Mouse (Mus musculus): ENCODE data around the gene Zranb3.
"Not testable (repeated sequence)": the region's sequence is repeated elsewhere in the genome, so short reads cannot be mapped to it uniquely, and the experiment has no call there.

The Zranb3 gene

GRCm38 (mm10) chr1:128058625-128059024 lies 44.2 kb downstream of the Zranb3 start:
- DNase-seq: no peak

- no peak for DNase-seq
Observed at GRCm38 (mm10) chr1:128057269-128057668, 45.6 kb downstream of the Zranb3 start.

- no peak for DNase-seq
Observed at GRCm38 (mm10) chr1:128046920-128047319, 55.9 kb downstream of the Zranb3 start.

GRCm38 (mm10) chr1:128046455-128046854 lies 56.4 kb downstream of the Zranb3 start:
- DNase-seq: no peak

- no peak for DNase-seq
Observed at GRCm38 (mm10) chr1:128044181-128044580, 58.7 kb downstream of the Zranb3 start.

- peak in 1 of 2 experiments; percentile 3 for DNase-seq
Observed at GRCm38 (mm10) chr1:128036296-128036695, 66.6 kb downstream of the Zranb3 start.

GRCm38 (mm10) chr1:128032123-128032522 lies 70.7 kb downstream of the Zranb3 start:
- no peak for DNase-seq

- no peak for DNase-seq
Observed at GRCm38 (mm10) chr1:128031524-128031923, 71.3 kb downstream of the Zranb3 start.

GRCm38 (mm10) chr1:128024363-128025114 lies 78.3 kb downstream of the Zranb3 start:
- DNase-seq: peak in 1 of 2 experiments; percentile 19

GRCm38 (mm10) chr1:128020001-128020770 lies 82.7 kb downstream of the Zranb3 start:
- no peak for DNase-seq

- DNase-seq: no peak
Observed at GRCm38 (mm10) chr1:128016035-128016492, 86.8 kb downstream of the Zranb3 start.

GRCm38 (mm10) chr1:128013698-128014386 lies 89.0 kb downstream of the Zranb3 start:
- DNase-seq: no peak

GRCm38 (mm10) chr1:128009751-128010150 lies 93.1 kb downstream of the Zranb3 start:
- no peak for DNase-seq

GRCm38 (mm10) chr1:128006042-128006600 lies 96.7 kb downstream of the Zranb3 start:
- not testable (repeated sequence) for DNase-seq

GRCm38 (mm10) chr1:128004371-128004720 lies 98.5 kb downstream of the Zranb3 start:
- DNase-seq: no peak

GRCm38 (mm10) chr1:128003712-128004370 lies 99.0 kb downstream of the Zranb3 start:
- no peak for DNase-seq

GRCm38 (mm10) chr1:128002159-128002558 lies 100.7 kb downstream of the Zranb3 start:
- DNase-seq: no peak

- DNase-seq: not testable (repeated sequence)
Observed at GRCm38 (mm10) chr1:128000931-128001330, 101.9 kb downstream of the Zranb3 start.

GRCm38 (mm10) chr1:127993892-127994291 lies 109.0 kb downstream of the Zranb3 start:
- no peak for DNase-seq

- no peak for DNase-seq
Observed at GRCm38 (mm10) chr1:127989876-127990731, 112.7 kb downstream of the Zranb3 start.

GRCm38 (mm10) chr1:127989387-127989786 lies 113.5 kb downstream of the Zranb3 start:
- no peak for DNase-seq

Data from kidney, postnatal 4 days (tissue).